Mouse (Mus musculus): Measurements from ENCODE around the gene Fam192a.
A peak's percentile ranks its signal among the peaks of the same experiment; 100 is the strongest.

Fam192a gene

GRCm38 (mm10) chr8:94532000-94532399 lies 69.8 kb downstream of the Fam192a start:
- no peak for DNase-seq

GRCm38 (mm10) chr8:94530643-94531042 lies 71.2 kb downstream of the Fam192a start:
- DNase-seq = no peak

- no peak for DNase-seq
These were observed 71.9 kb downstream of the Fam192a start for GRCm38 (mm10) chr8:94529875-94530274.

DNA sequence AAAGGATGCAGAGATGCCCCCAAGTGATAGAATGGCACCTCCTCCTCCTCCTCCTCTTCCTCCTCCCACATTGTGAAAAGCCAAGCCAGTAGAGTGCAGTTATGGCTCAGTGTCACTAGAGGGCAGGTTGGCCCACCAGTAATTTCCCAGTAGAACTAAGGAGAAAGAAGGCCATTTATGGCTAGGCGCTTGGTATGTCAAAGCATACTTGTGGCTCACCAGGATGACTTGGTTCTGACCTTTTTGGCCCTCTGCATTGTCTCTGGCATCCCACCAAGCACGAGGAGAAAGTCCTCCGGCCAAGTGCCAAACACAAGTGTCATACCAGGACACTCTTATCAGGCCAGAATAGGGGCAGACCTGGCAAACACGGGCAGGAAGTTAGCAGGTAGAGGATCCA lies 73.6 kb downstream of the Fam192a start:
- peak; percentile 40 to 41 for DNase-seq

DNA sequence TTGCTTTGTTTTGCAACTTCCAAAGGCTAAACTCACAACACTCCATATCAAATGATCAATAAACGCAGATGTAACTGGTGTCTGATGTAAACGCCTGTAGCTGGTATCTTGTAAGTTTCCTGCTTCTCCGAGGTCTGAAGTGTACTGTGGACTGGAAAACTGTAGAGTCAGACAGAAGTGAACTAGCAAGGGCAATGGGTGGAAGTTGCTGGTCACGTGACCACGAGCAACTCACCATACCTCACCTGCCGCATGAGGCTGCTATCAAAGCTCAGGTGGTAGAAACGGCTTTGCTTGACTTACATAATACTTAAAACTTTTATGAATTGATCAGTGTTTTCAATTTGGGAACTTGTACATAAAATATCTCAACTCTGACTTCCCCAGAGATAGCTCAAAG lies 74.6 kb downstream of the Fam192a start:
- DNase-seq = no peak

DNA sequence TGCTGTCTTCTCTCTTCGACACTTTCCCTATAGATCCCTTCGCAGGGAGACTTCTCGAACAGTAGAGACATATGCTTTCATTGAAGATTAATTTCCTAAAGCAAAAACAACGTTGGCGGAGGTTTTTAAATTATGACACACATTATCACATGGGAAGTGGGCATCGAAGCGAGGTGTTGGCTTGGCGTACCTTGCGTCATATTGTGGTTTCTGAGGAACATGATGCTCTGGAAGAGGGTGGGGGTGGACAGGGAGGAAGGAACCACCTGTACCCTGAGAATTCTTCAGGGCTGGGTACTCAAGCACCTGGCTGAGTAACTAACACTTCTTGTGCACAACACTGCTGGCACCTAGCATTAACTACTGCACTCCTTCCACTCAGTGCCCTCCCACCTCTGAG lies 77.2 kb downstream of the Fam192a start:
- DNase-seq = no peak

All from thymus, postnatal 36 days (tissue).